Mouse (Mus musculus) limb, embryonic 11.5 days (tissue): ENCODE results near the gene Lhx5. TPM values are rescaled to one million over a fixed set of nuclear protein-coding genes. Genes with fewer than 3 reads are reported as not detected.

Experiments
- ATAC-seq: fragments of 200-750 bp; cut with Nextera tagmentation; 2 replicates; pipeline ENCODE4 v1.8.0; 2017; ENCODE audit warnings: low read depth; ENCODE audit not compliant: insufficient number of reproducible peaks, low FRiP score, low TSS enrichment
- DNase-seq: peaks from one replicate; pipeline ENCODE4 v3.0.0-alpha.2; 2015; ENCODE audit warnings: low spot score
- H3K27ac ChIP-seq: fragments of 300-500 bp; sonication (generic); replicated peaks from 2 replicates; pipeline ENCODE4 v1.5.1; 2014; ENCODE audit warnings: low read depth, mild to moderate bottlenecking, low read length
- H3K27me3 ChIP-seq: fragments of 300-500 bp; sonication (generic); 2 replicates; pipeline ENCODE4 v1.6.1; 2014; ENCODE audit warnings: mild to moderate bottlenecking, low read length, mixed read lengths; ENCODE audit not compliant: control insufficient read depth, insufficient read depth
- H3K36me3 ChIP-seq: fragments of 300-500 bp; sonication (generic); 2 replicates; pipeline ENCODE4 v1.6.1; 2014; ENCODE audit warnings: mild to moderate bottlenecking, low read length, moderate library complexity, mixed read lengths; ENCODE audit not compliant: control insufficient read depth, insufficient read depth
- H3K4me1 ChIP-seq: fragments of 300-500 bp; sonication (generic); 2 replicates; pipeline ENCODE4 v1.6.1; 2014; ENCODE audit warnings: low read length, mixed read lengths; ENCODE audit not compliant: control insufficient read depth, insufficient read depth
- H3K4me2 ChIP-seq: fragments of 300-500 bp; sonication (generic); 2 replicates; pipeline ENCODE4 v1.6.1; 2014; ENCODE audit warnings: low read depth, mild to moderate bottlenecking, moderate library complexity; ENCODE audit not compliant: severe bottlenecking
- H3K4me3 ChIP-seq: fragments of 300-500 bp; sonication (generic); 2 replicates; pipeline ENCODE4 v1.5.1; 2014; ENCODE audit warnings: low read depth, low read length
- H3K9ac ChIP-seq: fragments of 300-500 bp; sonication (generic); 2 replicates; pipeline ENCODE4 v1.6.1; 2014; ENCODE audit warnings: mild to moderate bottlenecking, low read length
- H3K9me3 ChIP-seq: fragments of 300-500 bp; sonication (generic); 2 replicates; pipeline ENCODE4 v1.6.1; 2016; ENCODE audit warnings: low read length; ENCODE audit not compliant: control insufficient read depth
- WGBS: fragments of 180-500 bp; shearing (Covaris S2); extraction: QIAGEN DNeasy Blood & Tissue Kit; methylation state at CpG from one replicate; pipeline ENCODE4 v1.1.7; 2014; 5-methylcytosine and 5-hydroxymethylcytosine counted together
- polyA plus RNA-seq: library from polyadenylated mRNA; unstranded; fragments of >200 nt; fragmentation: Nextera tagmentation; extraction: Ambion mirVana; gene quantifications from 2 replicates; pipeline ENCODE4 v1.2.1, GENCODE M21; 2014

The Lhx5 gene
- not detected in 2 replicates for polyA plus RNA-seq

GRCm38 (mm10) chr5:120431649-120432485, at the start of gene Lhx5:
Gene Lhx5, plus strand, starts transcription at chr5:120431699.
- DNase-seq (peak; percentile 57), ATAC-seq (no peak)
- Histone ChIP-seq H3K4me1 (peaks cover 5% of the 10 kb centered on the region; the same call in 1 of the 2 replicates), H3K9ac (no peak within 1 kb of the TSS), H3K36me3 (no peaks in the 10 kb centered on the region), H3K4me3 (peak within 1 kb of the TSS; percentile 5; the same call in 1 of the 2 replicates), H3K4me2 (no peak within 1 kb of the TSS), H3K9me3 (no peaks in the 10 kb centered on the region), H3K27ac (no peak within 1 kb of the TSS), H3K27me3 (peaks cover 91% of the 10 kb centered on the region)
- under 1% methylated on average over 69 of the region's 69 CpGs for WGBS

- no peak overlapping the region for H3K27ac ChIP-seq
- H3K9ac ChIP-seq: no peak overlapping the region
- no peaks in the 10 kb centered on the region for H3K9me3 ChIP-seq
- no peak for DNase-seq
- no peak overlapping the region for H3K4me2 ChIP-seq
- 81% methylated on average over 4 of the region's 4 CpGs for WGBS
- H3K27me3 ChIP-seq: no peaks in the 10 kb centered on the region
- H3K4me1 ChIP-seq: no peaks in the 10 kb centered on the region
- ATAC-seq: no peak
- no peaks in the 10 kb centered on the region for H3K36me3 ChIP-seq
- H3K4me3 ChIP-seq: no peak overlapping the region
These were observed 45.1 kb upstream of the Lhx5 start for GRCm38 (mm10) chr5:120386361-120386760.

- H3K4me2 ChIP-seq: no peak overlapping the region
- no peak overlapping the region for H3K9ac ChIP-seq
- H3K4me1 ChIP-seq: no peaks in the 10 kb centered on the region
- 49% methylated on average over 9 of the region's 9 CpGs for WGBS
- H3K27me3 ChIP-seq: peaks cover 4% of the 10 kb centered on the region
- DNase-seq (no peak), ATAC-seq (no peak)
- H3K36me3 ChIP-seq: no peaks in the 10 kb centered on the region
- H3K9me3 ChIP-seq: no peaks in the 10 kb centered on the region
- H3K4me3 ChIP-seq: no peak overlapping the region
- H3K27ac ChIP-seq: no peak overlapping the region
These were observed 42.7 kb upstream of the Lhx5 start for GRCm38 (mm10) chr5:120388765-120389164.

GRCm38 (mm10) chr5:120389973-120390372, 41.5 kb upstream of the Lhx5 start:
- H3K36me3 ChIP-seq: no peaks in the 10 kb centered on the region
- no peaks in the 10 kb centered on the region for H3K4me1 ChIP-seq
- H3K27me3 ChIP-seq: peaks cover 5% of the 10 kb centered on the region
- WGBS: 82% methylated on average over 2 of the region's 2 CpGs
- no peak overlapping the region for H3K27ac ChIP-seq
- no peak for ATAC-seq
- H3K9ac ChIP-seq: no peak overlapping the region
- H3K4me2 ChIP-seq: no peak overlapping the region
- no peaks in the 10 kb centered on the region for H3K9me3 ChIP-seq
- H3K4me3 ChIP-seq: no peak overlapping the region
- DNase-seq: no peak

GRCm38 (mm10) chr5:120393871-120394667, 37.4 kb upstream of the Lhx5 start:
- 18% methylated on average over 22 of the region's 25 CpGs for WGBS

GRCm38 (mm10) chr5:120397988-120398387, 33.5 kb upstream of the Lhx5 start:
- Histone ChIP-seq H3K27ac (no peak overlapping the region), H3K9me3 (no peaks in the 10 kb centered on the region), H3K4me2 (peak overlapping the region; percentile 7; the same call in 1 of the 2 replicates), H3K9ac (no peak overlapping the region; the same call in 1 of the 2 replicates), H3K36me3 (no peaks in the 10 kb centered on the region), H3K27me3 (peaks cover 16% of the 10 kb centered on the region), H3K4me3 (no peak overlapping the region), H3K4me1 (no peaks in the 10 kb centered on the region)
- peak; percentile 31 for DNase-seq
- ATAC-seq: no peak
- under 1% methylated on average over 13 of the region's 13 CpGs for WGBS

More at GRCm38 (mm10) chr5:120393871-120394667, 37.4 kb upstream of the Lhx5 start:
- H3K4me2 ChIP-seq: no peak overlapping the region
- H3K4me3 ChIP-seq: no peak overlapping the region
- no peak overlapping the region for H3K9ac ChIP-seq
- no peak overlapping the region for H3K27ac ChIP-seq
- peaks cover 12% of the 10 kb centered on the region for H3K27me3 ChIP-seq
- no peak for DNase-seq
- H3K4me1 ChIP-seq: no peaks in the 10 kb centered on the region
- no peak for ATAC-seq
- no peaks in the 10 kb centered on the region for H3K9me3 ChIP-seq
- H3K36me3 ChIP-seq: no peaks in the 10 kb centered on the region

GRCm38 (mm10) chr5:120404831-120405591, 26.5 kb upstream of the Lhx5 start:
- peaks cover 24% of the 10 kb centered on the region for H3K27me3 ChIP-seq
- WGBS: 73% methylated on average over 12 of the region's 12 CpGs
- no peak overlapping the region for H3K27ac ChIP-seq
- H3K4me2 ChIP-seq: no peak overlapping the region
- H3K9ac ChIP-seq: no peak overlapping the region
- no peaks in the 10 kb centered on the region for H3K36me3 ChIP-seq
- ATAC-seq (no peak), DNase-seq (no peak)
- no peaks in the 10 kb centered on the region for H3K9me3 ChIP-seq
- H3K4me3 ChIP-seq: no peak overlapping the region
- no peaks in the 10 kb centered on the region for H3K4me1 ChIP-seq

GRCm38 (mm10) chr5:120408933-120409332, 22.6 kb upstream of the Lhx5 start:
- H3K27me3 ChIP-seq: peaks cover 35% of the 10 kb centered on the region
- no peak for DNase-seq
- H3K4me1 ChIP-seq: no peaks in the 10 kb centered on the region
- no peak overlapping the region for H3K9ac ChIP-seq
- H3K36me3 ChIP-seq: no peaks in the 10 kb centered on the region
- 74% methylated on average over 14 of the region's 14 CpGs for WGBS
- no peak overlapping the region for H3K4me3 ChIP-seq
- no peak overlapping the region for H3K4me2 ChIP-seq
- no peak overlapping the region for H3K27ac ChIP-seq
- H3K9me3 ChIP-seq: no peaks in the 10 kb centered on the region
- ATAC-seq: no peak
